Mouse (Mus musculus): ENCODE results near the gene Tnfsf12. TPM values are rescaled to one million over a fixed set of nuclear protein-coding genes. Genes with fewer than 3 reads are reported as not detected.

The Tnfsf12 gene
- total RNA-seq (2015) (0.88 and 2.0 TPM in 2 replicates), total RNA-seq (2017) (0.75 and 1.0 TPM in 2 replicates)

- ATAC-seq (replicated peaks; ENCODE audit: poor library complexity) = peak; percentile 86
Measured at GRCm38 (mm10) chr11:69695361-69696181, at the start of gene Tnfsf12, which contains the start of gene Tnfsfm13. Tnfsf12 (minus strand) TSS chr11:69695849. Tnfsfm13 (minus strand) TSS chr11:69696098.

- ATAC-seq (replicated peaks; ENCODE audit: poor library complexity) = 0 out of 2 replicates have a peak, but pooled peaks have one; percentile 52
Measured at GRCm38 (mm10) chr11:69731408-69731807, 35.8 kb upstream of the Tnfsf12 start.

GRCm38 (mm10) chr11:69729063-69729462 is 33.4 kb upstream of the Tnfsf12 start:
- ATAC-seq (replicated peaks; ENCODE audit: poor library complexity) = peak; percentile 74

- ATAC-seq (replicated peaks; ENCODE audit: poor library complexity) = no peak
Measured at GRCm38 (mm10) chr11:69725951-69726350, 30.3 kb upstream of the Tnfsf12 start.

- ATAC-seq (replicated peaks; ENCODE audit: poor library complexity) = no peak
Measured at GRCm38 (mm10) chr11:69723074-69723473, 27.4 kb upstream of the Tnfsf12 start.

GRCm38 (mm10) chr11:69720852-69721251 is 25.2 kb upstream of the Tnfsf12 start:
- no peak for ATAC-seq (replicated peaks; ENCODE audit: poor library complexity)

GRCm38 (mm10) chr11:69719423-69719822 is 23.8 kb upstream of the Tnfsf12 start:
- no peak for ATAC-seq (replicated peaks; ENCODE audit: poor library complexity)

- ATAC-seq (replicated peaks; ENCODE audit: poor library complexity) = no peak
Measured at GRCm38 (mm10) chr11:69718661-69719060, 23.0 kb upstream of the Tnfsf12 start.

- ATAC-seq (replicated peaks; ENCODE audit: poor library complexity) = no peak
Measured at GRCm38 (mm10) chr11:69716953-69717352, 21.3 kb upstream of the Tnfsf12 start.

GRCm38 (mm10) chr11:69715929-69716328 is 20.3 kb upstream of the Tnfsf12 start:
- no peak for ATAC-seq (replicated peaks; ENCODE audit: poor library complexity)

- ATAC-seq (replicated peaks; ENCODE audit: poor library complexity) = peak; percentile 61; the same call in 1 of the 2 replicates
Measured at GRCm38 (mm10) chr11:69715482-69715881, 19.8 kb upstream of the Tnfsf12 start.

- ATAC-seq (replicated peaks; ENCODE audit: poor library complexity) = no peak
Measured at GRCm38 (mm10) chr11:69714636-69715329, 19.1 kb upstream of the Tnfsf12 start.

GRCm38 (mm10) chr11:69712954-69713672 is 17.5 kb upstream of the Tnfsf12 start:
- ATAC-seq (replicated peaks; ENCODE audit: poor library complexity) = no peak

GRCm38 (mm10) chr11:69711082-69711481 is 15.4 kb upstream of the Tnfsf12 start:
- no peak for ATAC-seq (replicated peaks; ENCODE audit: poor library complexity)

GRCm38 (mm10) chr11:69710470-69710869 is 14.8 kb upstream of the Tnfsf12 start:
- ATAC-seq (replicated peaks; ENCODE audit: poor library complexity) = no peak

GRCm38 (mm10) chr11:69709554-69710446 is 14.2 kb upstream of the Tnfsf12 start:
- no peak; the same call in 1 of the 2 replicates for ATAC-seq (replicated peaks; ENCODE audit: poor library complexity)

- ATAC-seq (replicated peaks; ENCODE audit: poor library complexity) = no peak
Measured at GRCm38 (mm10) chr11:69708614-69709265, 13.1 kb upstream of the Tnfsf12 start.

- ATAC-seq (replicated peaks; ENCODE audit: poor library complexity) = no peak
Measured at GRCm38 (mm10) chr11:69707873-69708381, 12.3 kb upstream of the Tnfsf12 start.

GRCm38 (mm10) chr11:69707480-69707847 is 11.8 kb upstream of the Tnfsf12 start:
- no peak for ATAC-seq (replicated peaks; ENCODE audit: poor library complexity)

Data from megakaryocyte progenitor cell, adult 5-6 weeks (primary cell).